Mouse (Mus musculus) mesoderm, embryonic 11.5 days (tissue): ENCODE data around the gene Dus2.

Experiments
- DNase-seq: peaks from one replicate; pipeline ENCODE4 v3.0.0-alpha.2; 2012; ENCODE audit warnings: low read depth, low spot score

Dus2 gene

DNA sequence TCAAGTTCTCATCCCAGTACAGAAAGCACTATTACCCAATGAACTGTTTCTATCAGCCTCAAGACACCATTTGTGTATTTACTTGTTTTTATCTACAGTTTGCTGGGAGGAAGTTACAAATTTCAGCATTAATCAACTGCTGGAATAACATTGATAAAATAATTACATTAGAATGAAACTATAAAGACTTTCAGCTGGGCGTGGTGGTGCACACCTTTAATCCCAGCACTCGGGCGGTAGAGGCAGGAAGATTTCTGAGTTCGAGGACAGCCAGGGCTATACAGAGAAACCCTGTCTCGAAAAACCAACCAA is 84.7 kb downstream of the Dus2 start:
- no peak for DNase-seq

DNA sequence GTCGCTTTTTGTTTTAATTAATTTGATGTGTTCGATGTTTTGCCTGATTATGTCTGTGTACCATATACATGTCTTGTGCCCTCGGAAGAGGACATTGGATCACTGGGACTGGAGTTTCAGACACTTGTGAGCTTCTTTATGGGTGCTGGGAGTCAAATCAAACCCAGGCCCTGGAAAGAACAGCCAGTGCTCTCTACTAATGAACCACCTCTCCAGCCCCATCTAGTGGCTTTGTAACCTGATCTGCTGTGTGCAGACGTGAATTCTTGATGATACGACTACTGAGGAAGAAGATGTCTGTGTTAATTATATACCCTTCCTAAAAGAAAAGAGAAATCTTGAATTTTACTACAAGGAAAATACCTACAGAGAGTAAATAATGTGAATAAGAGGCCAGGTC is 85.5 kb downstream of the Dus2 start:
- peak; percentile 18 for DNase-seq

DNA sequence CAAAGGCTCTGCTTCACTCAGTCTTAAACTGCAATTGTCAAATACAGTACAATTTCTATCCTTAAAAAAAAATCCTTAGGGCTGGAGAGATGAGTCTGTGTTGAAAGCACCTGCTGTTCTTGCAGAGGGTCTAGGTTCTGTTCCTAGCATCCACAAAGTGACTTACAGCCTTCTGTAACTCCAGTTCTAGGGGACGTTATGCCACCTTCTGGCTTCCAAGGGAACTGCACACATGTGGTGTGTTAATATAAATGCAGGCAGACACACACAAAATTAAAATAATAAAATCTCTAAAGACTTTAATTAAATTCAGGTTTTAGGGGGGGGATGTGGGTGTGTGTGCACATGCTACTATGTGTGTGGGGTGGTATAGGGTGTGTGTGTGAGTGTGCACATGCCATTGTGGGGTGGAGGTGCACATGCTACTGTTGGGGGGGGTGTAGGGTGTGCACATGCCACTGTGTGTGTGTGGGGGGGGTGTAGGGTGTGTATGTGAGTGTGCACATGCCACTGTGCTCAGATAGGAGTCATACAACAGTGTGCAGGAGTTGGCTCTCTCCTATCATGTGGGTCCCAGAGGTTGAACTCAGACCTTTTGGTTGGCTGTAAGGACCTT is 86.4 kb downstream of the Dus2 start:
- DNase-seq = no peak

DNA sequence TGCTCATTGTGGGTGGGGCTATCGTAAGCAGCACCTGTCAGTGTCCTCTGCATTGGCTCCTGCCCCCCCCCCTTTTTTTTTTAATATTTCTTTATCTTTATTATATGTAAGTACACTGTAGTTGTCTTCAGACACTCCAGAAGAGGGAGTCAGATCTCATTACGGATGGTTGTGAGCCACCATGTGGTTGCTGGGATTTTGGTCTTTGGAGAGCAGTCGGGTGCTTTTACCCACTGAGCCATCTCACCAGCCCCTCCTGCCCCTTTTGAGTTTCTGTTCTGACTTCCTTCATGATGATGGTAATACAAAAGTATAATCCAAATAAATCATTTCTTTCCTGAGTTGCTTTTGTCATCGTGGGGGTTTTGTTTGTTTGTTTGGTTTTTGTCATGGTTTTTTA is 111.2 kb downstream of the Dus2 start:
- no peak for DNase-seq
